Mouse (Mus musculus) C2C12 (cell line): ENCODE measurements around the gene Actr6.

Experiments used
- CTCF ChIP-seq: IDR thresholded peaks from one replicate; pipeline ENCODE4 v1.5.1; 2011; ENCODE audit not compliant: control insufficient read depth, insufficient read depth, insufficient read length
- USF1 ChIP-seq: IDR thresholded peaks from one replicate; pipeline ENCODE4 v1.6.1; 2011; ENCODE audit warnings: low read depth, mild to moderate bottlenecking, control low read depth, moderate library complexity

- TF ChIP-seq CTCF (no peak), USF1 (no peak)
Measured at GRCm38 (mm10) chr10:89751069-89751468, 19.0 kb upstream of the Actr6 start.
